Mouse (Mus musculus) kidney, adult 2 months (tissue): ENCODE data around the gene Gm14226. TPM values are rescaled to one million over a fixed set of nuclear protein-coding genes. Genes with fewer than 3 reads are reported as not detected.

Source experiments
- DNase-seq: peaks from one replicate; pipeline ENCODE4 v3.0.0; 2021
- H3K27ac ChIP-seq: fragments of 200-500 bp; 2 replicates; pipeline ENCODE4 v1.5.1; 2012; ENCODE audit warnings: low read depth, low read length, control low read depth, inconsistent platforms; ENCODE audit not compliant: insufficient read depth
- H3K27me3 ChIP-seq: fragments of 200-500 bp; replicated peaks from 2 replicates; pipeline ENCODE4 v1.6.1; 2012; ENCODE audit warnings: mild to moderate bottlenecking, moderate library complexity, low read length, inconsistent platforms; ENCODE audit not compliant: control insufficient read depth, insufficient read depth
- H3K36me3 ChIP-seq: fragments of 200-500 bp; 2 replicates; pipeline ENCODE4 v1.6.1; 2012; ENCODE audit warnings: mild to moderate bottlenecking, moderate library complexity, low read length, inconsistent platforms; ENCODE audit not compliant: control insufficient read depth, insufficient read depth
- H3K4me1 ChIP-seq: fragments of 200-500 bp; 2 replicates; pipeline ENCODE4 v1.6.1; 2011; ENCODE audit warnings: low read length; ENCODE audit not compliant: control insufficient read depth, insufficient read depth
- H3K4me3 ChIP-seq: fragments of 200-500 bp; 2 replicates; pipeline ENCODE4 v1.5.1; 2011; ENCODE audit warnings: mild to moderate bottlenecking, low read depth, low read length, control low read depth; ENCODE audit not compliant: insufficient read depth
- CTCF ChIP-seq: fragments of 200-500 bp; conservative IDR thresholded peaks from 2 replicates; pipeline ENCODE4 v1.5.1; 2011; ENCODE audit warnings: low read depth, mild to moderate bottlenecking, control low read depth, low read length, moderate library complexity, mixed read lengths; ENCODE audit not compliant: insufficient read depth, insufficient read length
- POLR2A ChIP-seq: fragments of 200-500 bp; IDR thresholded peaks from one replicate; pipeline ENCODE4 v1.6.1; 2011; ENCODE audit warnings: low read depth, low read length, control low read depth
- WGBS: fragments of 180-500 bp; shearing (Covaris S2); methylation state at CpG from one replicate; pipeline ENCODE4 v1.1.7; 2018; 5-methylcytosine and 5-hydroxymethylcytosine counted together
- polyA plus RNA-seq: library from polyadenylated mRNA; depleted of rRNA; stranded (reverse); fragments of >200 nt; gene quantifications from 2 replicates; pipeline ENCODE4 v1.2.3, GENCODE M21; 2012

Gm14226 gene
- polyA plus RNA-seq, 1 experiment: 0.89 TPM

GRCm38 (mm10) chr2:155030831-155031230 is 12.8 kb downstream of the Gm14226 start:
- 60% methylated on average over 7 of the region's 7 CpGs for WGBS
- Histone ChIP-seq H3K36me3 (no peaks in the 10 kb centered on the region), H3K27ac (no peak overlapping the region), H3K27me3 (no peaks in the 10 kb centered on the region), H3K4me1 (no peaks in the 10 kb centered on the region), H3K4me3 (no peak overlapping the region)
- DNase-seq: no peak
- TF ChIP-seq POLR2A (no peak), CTCF (no peak)

GRCm38 (mm10) chr2:155032938-155033710 is 15.1 kb downstream of the Gm14226 start:
- H3K36me3 ChIP-seq: no peaks in the 10 kb centered on the region
- TF ChIP-seq CTCF (no peak), POLR2A (no peak)
- no peaks in the 10 kb centered on the region for H3K27me3 ChIP-seq
- no peak overlapping the region for H3K4me3 ChIP-seq
- DNase-seq: no peak
- no peak overlapping the region for H3K27ac ChIP-seq
- WGBS: 43% methylated on average over 19 of the region's 19 CpGs
- H3K4me1 ChIP-seq: no peaks in the 10 kb centered on the region

DNA sequence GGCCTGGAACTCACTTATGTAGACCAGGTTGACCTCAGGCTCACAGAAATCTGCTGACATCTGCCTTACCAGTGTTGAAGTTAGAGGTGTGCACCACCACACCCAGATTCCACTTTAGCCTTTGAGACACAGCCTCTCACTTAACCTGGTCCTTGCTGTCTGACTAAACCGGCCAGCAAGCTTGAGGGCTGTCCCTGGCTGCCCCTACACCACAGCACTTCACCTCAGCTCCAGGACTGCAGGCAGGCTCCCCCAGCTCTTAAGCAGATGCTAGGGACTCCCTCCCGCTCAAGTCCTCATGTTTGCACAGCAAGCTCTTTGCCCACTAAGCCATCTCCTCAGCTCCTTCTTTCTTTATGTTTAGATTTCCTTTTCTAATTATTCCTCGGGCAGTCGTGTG is 21.9 kb downstream of the Gm14226 start:
- Histone ChIP-seq H3K36me3 (no peaks in the 10 kb centered on the region), H3K27me3 (no peaks in the 10 kb centered on the region), H3K4me1 (no peaks in the 10 kb centered on the region), H3K27ac (no peak overlapping the region), H3K4me3 (no peak overlapping the region)
- 60% methylated on average over 4 of the region's 4 CpGs for WGBS
- DNase-seq: no peak
- no peak for TF ChIP-seq POLR2A
- no peak for TF ChIP-seq CTCF

DNA sequence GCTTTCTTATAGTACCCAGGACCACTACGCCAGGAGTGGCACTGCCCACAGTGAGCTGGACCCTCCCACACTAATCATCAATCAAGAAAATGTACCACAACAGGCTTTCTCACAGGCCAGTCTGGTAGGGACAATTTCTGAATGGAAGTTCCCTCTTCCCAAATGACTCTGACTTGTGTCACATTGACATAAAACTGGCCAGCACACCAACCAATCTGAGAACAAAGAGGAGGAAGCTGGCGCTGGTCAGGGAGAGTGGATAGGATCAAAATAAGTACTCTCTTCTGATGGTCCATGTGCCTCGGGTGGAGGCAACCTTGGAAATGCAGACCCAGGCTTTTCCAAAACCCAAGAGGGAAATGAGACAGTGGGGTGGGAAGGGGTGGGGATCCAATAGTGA is 26.5 kb downstream of the Gm14226 start:
- Histone ChIP-seq H3K27ac (no peak overlapping the region), H3K36me3 (no peaks in the 10 kb centered on the region), H3K4me3 (no peak overlapping the region), H3K4me1 (no peaks in the 10 kb centered on the region), H3K27me3 (no peaks in the 10 kb centered on the region)
- 75% methylated on average over 3 of the region's 3 CpGs for WGBS
- no peak for DNase-seq
- TF ChIP-seq CTCF (no peak), POLR2A (no peak)

DNA sequence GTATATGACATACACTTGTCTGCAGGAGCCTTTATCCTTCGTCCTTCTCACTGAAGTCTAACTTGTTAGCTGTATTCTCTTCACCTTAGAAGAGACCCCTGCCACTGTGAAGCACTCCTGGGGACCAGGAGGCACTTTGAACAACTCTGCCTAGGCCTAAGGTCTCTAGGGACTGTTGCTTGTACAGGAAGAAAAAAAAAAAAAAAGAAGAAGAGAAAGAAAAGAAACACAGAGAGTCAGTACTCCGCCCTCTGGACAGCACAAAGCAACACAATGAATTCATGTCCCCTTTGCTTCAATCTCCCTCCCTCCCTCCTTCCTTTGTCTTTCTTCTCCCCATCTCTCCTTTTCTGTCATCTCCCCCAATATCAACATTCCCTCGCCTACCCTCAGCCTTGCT is 27.0 kb downstream of the Gm14226 start:
- Histone ChIP-seq H3K27me3 (no peaks in the 10 kb centered on the region), H3K4me3 (no peak overlapping the region), H3K36me3 (no peaks in the 10 kb centered on the region), H3K4me1 (peaks cover 2% of the 10 kb centered on the region; the same call in 1 of the 2 replicates), H3K27ac (no peak overlapping the region)
- 83% methylated on average over 3 of the region's 3 CpGs for WGBS
- TF ChIP-seq CTCF: no peak
- TF ChIP-seq POLR2A: no peak
- DNase-seq: no peak

DNA sequence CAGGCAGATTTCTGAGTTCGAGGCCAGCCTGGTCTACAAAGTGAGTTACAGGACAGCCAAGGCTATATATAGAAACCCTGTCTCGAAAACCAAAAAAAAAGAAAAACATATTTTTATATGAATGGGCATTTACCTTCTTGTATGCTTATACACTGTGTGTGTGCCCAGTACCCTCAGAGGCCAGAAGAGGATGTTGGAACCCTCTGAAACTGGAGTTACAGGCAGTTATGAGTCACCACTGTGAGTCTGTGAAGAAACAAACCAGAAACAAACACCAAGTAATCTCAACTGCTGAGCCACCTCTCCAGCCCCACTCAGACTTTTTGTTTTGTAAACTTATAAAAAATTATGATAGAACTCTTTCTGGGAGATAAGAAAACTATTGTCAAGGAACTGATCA is 28.7 kb downstream of the Gm14226 start:
- 86% methylated on average over 2 of the region's 2 CpGs for WGBS
- Histone ChIP-seq H3K4me3 (no peak overlapping the region), H3K27me3 (no peaks in the 10 kb centered on the region), H3K27ac (no peak overlapping the region), H3K36me3 (no peaks in the 10 kb centered on the region), H3K4me1 (peaks cover 6% of the 10 kb centered on the region; the same call in 1 of the 2 replicates)
- DNase-seq: no peak
- no peak for TF ChIP-seq CTCF
- TF ChIP-seq POLR2A: no peak

- H3K27ac ChIP-seq: no peak overlapping the region
- WGBS: 75% methylated on average over 7 of the region's 7 CpGs
- TF ChIP-seq CTCF (no peak), POLR2A (no peak)
- H3K4me1 ChIP-seq: peaks cover 6% of the 10 kb centered on the region; the same call in 1 of the 2 replicates
- no peak for DNase-seq
- no peaks in the 10 kb centered on the region for H3K27me3 ChIP-seq
- no peaks in the 10 kb centered on the region for H3K36me3 ChIP-seq
- H3K4me3 ChIP-seq: no peak overlapping the region
Observed at GRCm38 (mm10) chr2:155047452-155048178, 29.5 kb downstream of the Gm14226 start.
